Mouse (Mus musculus): ENCODE measurements at regions not wholly inside any gene's neighbourhood (a gene's known extent, or its start where the extent isn't known, plus 50 kb on each side); places are given as distances from the start of the nearest gene placed in this dataset.
A peak's percentile ranks its signal among the peaks of the same experiment; 100 is the strongest.

GRCm38 (mm10) chr2:117511737-117512136, 168.9 kb upstream of the Rasgrp1 start:
- no peaks in the 10 kb centered on the region for H3K4me1 ChIP-seq (replicated peaks)
- no peak overlapping the region for H3K9ac ChIP-seq (replicated peaks)
- 69% methylated on average over 3 of the region's 3 CpGs for WGBS
- no peak overlapping the region for H3K4me2 ChIP-seq (replicated peaks)
- no peaks in the 10 kb centered on the region for H3K27me3 ChIP-seq
- no peak overlapping the region for H3K27ac ChIP-seq
- ATAC-seq = no peak
- H3K4me3 ChIP-seq (replicated peaks) = no peak overlapping the region
- H3K36me3 ChIP-seq = no peaks in the 10 kb centered on the region
- H3K9me3 ChIP-seq = no peaks in the 10 kb centered on the region

DNA sequence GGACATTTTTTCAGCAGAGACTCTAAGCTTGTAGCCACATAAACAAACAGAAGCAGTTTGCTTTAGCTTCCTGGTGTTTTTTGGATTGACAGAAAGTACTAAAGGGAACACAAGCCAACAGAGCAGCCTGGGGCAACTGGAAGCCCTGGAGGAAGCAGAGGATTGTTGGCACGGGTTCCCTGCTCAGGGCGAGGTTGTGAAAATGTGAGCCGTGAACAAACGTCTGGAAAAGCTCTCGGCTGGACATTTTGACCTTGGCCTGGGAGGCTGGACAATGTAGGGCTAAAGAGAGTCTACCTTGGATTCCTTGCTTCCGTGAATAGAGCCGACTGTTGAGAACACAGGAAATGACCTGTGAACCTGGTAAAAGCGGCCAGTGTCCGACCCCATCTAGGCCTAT, 169.8 kb upstream of the Rasgrp1 start:
- H3K4me3 ChIP-seq (replicated peaks) = no peak overlapping the region
- no peaks in the 10 kb centered on the region for H3K36me3 ChIP-seq
- no peaks in the 10 kb centered on the region for H3K4me1 ChIP-seq (replicated peaks)
- WGBS = 90% methylated on average over 9 of the region's 9 CpGs
- H3K27me3 ChIP-seq = no peaks in the 10 kb centered on the region
- no peak for ATAC-seq
- no peak overlapping the region for H3K4me2 ChIP-seq (replicated peaks)
- no peaks in the 10 kb centered on the region for H3K9me3 ChIP-seq
- H3K9ac ChIP-seq (replicated peaks) = no peak overlapping the region
- no peak overlapping the region for H3K27ac ChIP-seq

DNA sequence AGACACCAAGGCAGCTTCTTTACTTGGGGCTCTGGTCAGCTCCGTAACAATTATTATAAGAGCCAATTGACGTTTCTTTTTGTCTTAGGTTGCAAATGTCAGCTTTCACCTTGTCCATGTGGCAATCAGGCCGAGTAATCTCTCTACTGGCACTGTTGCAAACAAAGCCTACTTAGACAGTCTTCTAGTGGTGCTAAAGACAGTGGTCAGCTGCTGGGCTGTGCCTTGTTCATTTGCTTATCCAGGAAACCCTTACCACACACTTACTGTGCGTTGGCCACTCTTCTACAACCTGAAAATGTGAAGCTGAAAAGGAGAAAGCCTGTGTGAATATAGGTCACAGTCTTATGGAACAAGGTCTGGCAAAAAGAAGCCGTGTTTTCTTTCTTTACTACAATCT, 181.6 kb upstream of the Rasgrp1 start:
- ATAC-seq = no peak
- no peaks in the 10 kb centered on the region for H3K36me3 ChIP-seq
- no peak overlapping the region for H3K4me2 ChIP-seq (replicated peaks)
- H3K4me1 ChIP-seq (replicated peaks) = 0 out of 2 replicates have a peak, but pooled peaks cover 3% of the 10 kb centered on the region
- H3K9ac ChIP-seq (replicated peaks) = no peak overlapping the region
- H3K27me3 ChIP-seq = no peaks in the 10 kb centered on the region
- no peak overlapping the region for H3K27ac ChIP-seq
- 76% methylated on average over 5 of the region's 5 CpGs for WGBS
- H3K4me3 ChIP-seq (replicated peaks) = no peak overlapping the region
- H3K9me3 ChIP-seq = no peaks in the 10 kb centered on the region

DNA sequence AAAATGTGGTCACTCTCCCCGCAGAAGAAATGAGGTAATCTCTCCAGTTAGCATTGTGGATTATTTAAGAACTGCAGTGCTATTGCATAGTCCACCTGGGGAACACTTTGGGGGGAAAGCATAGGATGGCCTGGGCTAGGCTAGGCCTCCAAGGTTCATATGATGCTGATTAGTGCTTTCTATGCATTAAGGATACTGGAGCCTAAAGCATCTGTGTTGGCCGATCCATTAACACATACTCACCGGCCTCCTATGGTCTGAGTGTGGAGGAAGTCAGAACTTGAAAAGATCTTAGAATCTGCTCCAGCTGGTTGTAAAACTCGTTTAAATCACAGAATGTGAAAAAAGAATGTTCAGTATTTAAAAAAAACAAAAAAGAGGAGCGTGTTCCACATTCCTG, 196.1 kb upstream of the Rasgrp1 start:
- ATAC-seq = no peak
- Histone ChIP-seq H3K27me3 (peaks cover 19% of the 10 kb centered on the region), H3K36me3 (no peaks in the 10 kb centered on the region), H3K4me1 (replicated peaks) (0 out of 2 replicates have a peak, but pooled peaks cover 6% of the 10 kb centered on the region), H3K4me3 (replicated peaks) (no peak overlapping the region), H3K9me3 (no peaks in the 10 kb centered on the region), H3K9ac (replicated peaks) (no peak overlapping the region), H3K27ac (no peak overlapping the region), H3K4me2 (replicated peaks) (no peak overlapping the region)
- WGBS = 73% methylated on average over 5 of the region's 5 CpGs

- H3K4me3 ChIP-seq (replicated peaks) = no peak overlapping the region
- 39% methylated on average over 3 of the region's 3 CpGs for WGBS
- ATAC-seq = no peak
- H3K36me3 ChIP-seq = no peaks in the 10 kb centered on the region
- H3K4me2 ChIP-seq (replicated peaks) = no peak overlapping the region
- peaks cover 22% of the 10 kb centered on the region for H3K27me3 ChIP-seq
- H3K9me3 ChIP-seq = no peaks in the 10 kb centered on the region
- H3K27ac ChIP-seq = no peak overlapping the region
- 0 out of 2 replicates have a peak, but pooled peaks cover 6% of the 10 kb centered on the region for H3K4me1 ChIP-seq (replicated peaks)
- H3K9ac ChIP-seq (replicated peaks) = no peak overlapping the region
These were observed 196.5 kb upstream of the Rasgrp1 start for GRCm38 (mm10) chr2:117539285-117539684.

DNA sequence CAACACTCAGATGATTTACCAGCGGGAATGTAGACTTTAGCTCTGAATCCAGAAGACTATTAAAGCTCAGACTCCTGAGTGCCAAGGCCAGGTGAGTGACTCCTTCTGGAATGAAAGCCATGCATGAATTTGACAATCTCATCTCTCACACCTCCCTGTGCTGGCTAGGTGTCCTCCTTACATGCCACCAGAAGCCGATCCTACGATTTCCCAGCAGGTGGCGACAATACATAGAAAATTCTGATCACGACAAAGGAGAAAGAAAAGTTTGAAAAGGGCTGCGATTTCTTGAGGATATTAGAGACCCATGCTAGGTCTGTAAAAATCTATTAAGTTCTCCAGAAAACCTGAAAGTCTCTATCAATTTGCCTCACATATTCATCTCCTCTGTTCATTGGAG, 198.7 kb upstream of the Rasgrp1 start:
- Histone ChIP-seq H3K9ac (replicated peaks) (no peak overlapping the region), H3K36me3 (no peaks in the 10 kb centered on the region), H3K4me3 (replicated peaks) (no peak overlapping the region), H3K27ac (no peak overlapping the region), H3K27me3 (peaks cover 40% of the 10 kb centered on the region), H3K4me2 (replicated peaks) (no peak overlapping the region), H3K9me3 (no peaks in the 10 kb centered on the region), H3K4me1 (replicated peaks) (0 out of 2 replicates have a peak, but pooled peaks cover 6% of the 10 kb centered on the region)
- 15% methylated on average over 6 of the region's 6 CpGs for WGBS
- ATAC-seq = peak; percentile 62; the same call in 1 of the 2 replicates

GRCm38 (mm10) chr2:117542298-117542697, 199.5 kb upstream of the Rasgrp1 start:
- Histone ChIP-seq H3K9ac (replicated peaks) (no peak overlapping the region), H3K36me3 (no peaks in the 10 kb centered on the region), H3K27ac (no peak overlapping the region), H3K4me2 (replicated peaks) (no peak overlapping the region), H3K27me3 (peaks cover 44% of the 10 kb centered on the region), H3K4me3 (replicated peaks) (no peak overlapping the region), H3K4me1 (replicated peaks) (0 out of 2 replicates have a peak, but pooled peaks cover 6% of the 10 kb centered on the region), H3K9me3 (no peaks in the 10 kb centered on the region)
- no peak for ATAC-seq
- 85% methylated on average over 4 of the region's 4 CpGs for WGBS

GRCm38 (mm10) chr2:117543301-117543782, 200.5 kb upstream of the Rasgrp1 start:
- peaks cover 44% of the 10 kb centered on the region for H3K27me3 ChIP-seq
- H3K9ac ChIP-seq (replicated peaks) = no peak overlapping the region
- H3K9me3 ChIP-seq = no peaks in the 10 kb centered on the region
- 0 out of 2 replicates have a peak, but pooled peaks cover 6% of the 10 kb centered on the region for H3K4me1 ChIP-seq (replicated peaks)
- no peak overlapping the region for H3K4me3 ChIP-seq (replicated peaks)
- no peak overlapping the region for H3K4me2 ChIP-seq (replicated peaks)
- H3K27ac ChIP-seq = no peak overlapping the region
- WGBS = 33% methylated on average over 7 of the region's 7 CpGs
- peak; percentile 50; the same call in 1 of the 2 replicates for ATAC-seq
- H3K36me3 ChIP-seq = no peaks in the 10 kb centered on the region

GRCm38 (mm10) chr2:117548273-117548672, 205.5 kb upstream of the Rasgrp1 start:
- H3K27ac ChIP-seq = no peak overlapping the region
- H3K9me3 ChIP-seq = no peaks in the 10 kb centered on the region
- no peak overlapping the region for H3K9ac ChIP-seq (replicated peaks)
- H3K4me2 ChIP-seq (replicated peaks) = no peak overlapping the region
- H3K4me1 ChIP-seq (replicated peaks) = 0 out of 2 replicates have a peak, but pooled peaks cover 3% of the 10 kb centered on the region
- H3K4me3 ChIP-seq (replicated peaks) = no peak overlapping the region
- no peaks in the 10 kb centered on the region for H3K36me3 ChIP-seq
- peaks cover 30% of the 10 kb centered on the region for H3K27me3 ChIP-seq
- WGBS = 71% methylated on average over 4 of the region's 4 CpGs
- no peak for ATAC-seq

- H3K4me3 ChIP-seq (replicated peaks) = no peak overlapping the region
- ATAC-seq = no peak
- 58% methylated on average over 2 of the region's 2 CpGs for WGBS
- H3K9me3 ChIP-seq = no peaks in the 10 kb centered on the region
- H3K4me1 ChIP-seq (replicated peaks) = 0 out of 2 replicates have a peak, but pooled peaks cover 3% of the 10 kb centered on the region
- H3K9ac ChIP-seq (replicated peaks) = no peak overlapping the region
- H3K27me3 ChIP-seq = no peaks in the 10 kb centered on the region
- H3K36me3 ChIP-seq = no peaks in the 10 kb centered on the region
- no peak overlapping the region for H3K27ac ChIP-seq
- H3K4me2 ChIP-seq (replicated peaks) = no peak overlapping the region
These were observed 213.5 kb upstream of the Rasgrp1 start for GRCm38 (mm10) chr2:117556301-117556700.

GRCm38 (mm10) chr2:117570987-117571386, 228.2 kb upstream of the Rasgrp1 start:
- no peak overlapping the region for H3K4me2 ChIP-seq (replicated peaks)
- no peak overlapping the region for H3K4me3 ChIP-seq (replicated peaks)
- no peaks in the 10 kb centered on the region for H3K9me3 ChIP-seq
- no peak for ATAC-seq
- no peaks in the 10 kb centered on the region for H3K36me3 ChIP-seq
- H3K4me1 ChIP-seq (replicated peaks) = no peaks in the 10 kb centered on the region
- H3K27me3 ChIP-seq = no peaks in the 10 kb centered on the region
- WGBS = 79% methylated on average over 7 of the region's 7 CpGs
- H3K27ac ChIP-seq = no peak overlapping the region
- no peak overlapping the region for H3K9ac ChIP-seq (replicated peaks)

- Histone ChIP-seq H3K4me1 (replicated peaks) (no peaks in the 10 kb centered on the region), H3K36me3 (no peaks in the 10 kb centered on the region), H3K9me3 (0 out of 2 replicates have a peak, but pooled peaks cover 3% of the 10 kb centered on the region), H3K4me3 (replicated peaks) (no peak overlapping the region), H3K4me2 (replicated peaks) (no peak overlapping the region), H3K27me3 (no peaks in the 10 kb centered on the region), H3K9ac (replicated peaks) (no peak overlapping the region), H3K27ac (no peak overlapping the region)
- 82% methylated on average over 3 of the region's 3 CpGs for WGBS
- no peak for ATAC-seq
These were observed 244.6 kb upstream of the Rasgrp1 start for GRCm38 (mm10) chr2:117587381-117587780.

- 65% methylated on average over 2 of the region's 2 CpGs for WGBS
These were observed 252.2 kb upstream of the Rasgrp1 start for GRCm38 (mm10) chr2:117595028-117595427.

More at GRCm38 (mm10) chr2:117595028-117595427, 252.2 kb upstream of the Rasgrp1 start:
- no peaks in the 10 kb centered on the region for H3K4me1 ChIP-seq (replicated peaks)
- H3K4me2 ChIP-seq (replicated peaks) = no peak overlapping the region
- no peaks in the 10 kb centered on the region for H3K9me3 ChIP-seq
- H3K4me3 ChIP-seq (replicated peaks) = no peak overlapping the region
- H3K27me3 ChIP-seq = no peaks in the 10 kb centered on the region
- ATAC-seq = no peak
- no peaks in the 10 kb centered on the region for H3K36me3 ChIP-seq
- H3K9ac ChIP-seq (replicated peaks) = no peak overlapping the region
- H3K27ac ChIP-seq = no peak overlapping the region

All from midbrain, embryonic 13.5 days (tissue).